Mouse (Mus musculus) limb, embryonic 15.5 days (tissue): ENCODE data around the gene Sec31a. TPM values are rescaled to one million over a fixed set of nuclear protein-coding genes. Genes with fewer than 3 reads are reported as not detected.

Experiments used
- ATAC-seq: fragments of 200-750 bp; cut with Nextera tagmentation; 2 replicates; pipeline ENCODE4 v1.8.0; 2017; ENCODE audit warnings: low read depth, moderate TSS enrichment; ENCODE audit not compliant: insufficient number of reproducible peaks, low FRiP score, low TSS enrichment
- H3K27ac ChIP-seq: fragments of 300-500 bp; sonication (generic); 2 replicates; pipeline ENCODE4 v1.5.1; 2015; ENCODE audit warnings: moderate library complexity, mild to moderate bottlenecking, inconsistent platforms
- H3K27me3 ChIP-seq: fragments of 300-500 bp; sonication (generic); 2 replicates; pipeline ENCODE4 v1.6.1; 2015; ENCODE audit warnings: inconsistent platforms
- H3K36me3 ChIP-seq: fragments of 300-500 bp; sonication (generic); 2 replicates; pipeline ENCODE4 v1.6.1; 2015; ENCODE audit warnings: inconsistent platforms
- H3K4me1 ChIP-seq: fragments of 300-500 bp; sonication (generic); 2 replicates; pipeline ENCODE4 v1.6.1; 2015; ENCODE audit warnings: inconsistent platforms
- H3K4me2 ChIP-seq: fragments of 300-500 bp; sonication (generic); 2 replicates; pipeline ENCODE4 v1.6.1; 2015; ENCODE audit warnings: mild to moderate bottlenecking, inconsistent platforms
- H3K4me3 ChIP-seq: fragments of 300-500 bp; sonication (generic); 2 replicates; pipeline ENCODE4 v1.5.1; 2015; ENCODE audit warnings: mild to moderate bottlenecking, inconsistent platforms
- H3K9ac ChIP-seq: fragments of 300-500 bp; sonication (generic); 2 replicates; pipeline ENCODE4 v1.6.1; 2015; ENCODE audit warnings: inconsistent platforms
- H3K9me3 ChIP-seq: fragments of 300-500 bp; sonication (generic); 2 replicates; pipeline ENCODE4 v1.6.1; 2016; ENCODE audit warnings: inconsistent platforms
- WGBS: fragments of 180-500 bp; shearing (Covaris S2); methylation state at CpG from one replicate; pipeline ENCODE4 v1.1.7; 2015; 5-methylcytosine and 5-hydroxymethylcytosine counted together
- polyA plus RNA-seq: library from polyadenylated mRNA; unstranded; fragments of >200 nt; fragmentation: Nextera tagmentation; extraction: Ambion mirVana; gene quantifications from 2 replicates; pipeline ENCODE4 v1.2.1, GENCODE M21; 2015

Sec31a gene
- polyA plus RNA-seq, 1 experiment from 2014 or later, result 266 TPM

GRCm38 (mm10) chr5:100393681-100394080 lies 22.4 kb downstream of the Sec31a start:
- Histone ChIP-seq H3K36me3 (peaks cover 96% of the 10 kb centered on the region), H3K9me3 (no peaks in the 10 kb centered on the region), H3K9ac (no peak overlapping the region), H3K27ac (no peak overlapping the region), H3K4me3 (no peak overlapping the region), H3K27me3 (no peaks in the 10 kb centered on the region), H3K4me2 (no peak overlapping the region), H3K4me1 (peaks cover 5% of the 10 kb centered on the region; the same call in 1 of the 2 replicates)
- WGBS, result 71% methylated on average over 3 of the region's 3 CpGs
- ATAC-seq, result no peak

- 90% methylated on average over 20 of the region's 20 CpGs for WGBS
- no peaks in the 10 kb centered on the region for H3K27me3 ChIP-seq
- no peak overlapping the region for H3K9ac ChIP-seq
- H3K4me2 ChIP-seq, result no peak overlapping the region
- H3K9me3 ChIP-seq, result no peaks in the 10 kb centered on the region
- peaks cover 5% of the 10 kb centered on the region; the same call in 1 of the 2 replicates for H3K4me1 ChIP-seq
- no peak overlapping the region for H3K4me3 ChIP-seq
- peaks cover 92% of the 10 kb centered on the region for H3K36me3 ChIP-seq
- ATAC-seq, result no peak
- no peak overlapping the region for H3K27ac ChIP-seq
Measured at GRCm38 (mm10) chr5:100392436-100392955, 23.5 kb downstream of the Sec31a start.

GRCm38 (mm10) chr5:100383782-100384510 lies 32.1 kb downstream of the Sec31a start:
- ATAC-seq, result no peak
- Histone ChIP-seq H3K4me3 (no peak overlapping the region), H3K4me2 (no peak overlapping the region), H3K9me3 (no peaks in the 10 kb centered on the region), H3K36me3 (peaks cover 91% of the 10 kb centered on the region), H3K27ac (no peak overlapping the region), H3K9ac (no peak overlapping the region), H3K4me1 (no peaks in the 10 kb centered on the region), H3K27me3 (no peaks in the 10 kb centered on the region)
- 95% methylated on average over 18 of the region's 18 CpGs for WGBS

- ATAC-seq, result no peak
- WGBS, result 96% methylated on average over 7 of the region's 7 CpGs
- no peak overlapping the region for H3K9ac ChIP-seq
- no peak overlapping the region for H3K27ac ChIP-seq
- no peaks in the 10 kb centered on the region for H3K27me3 ChIP-seq
- no peak overlapping the region for H3K4me3 ChIP-seq
- H3K4me2 ChIP-seq, result no peak overlapping the region
- H3K4me1 ChIP-seq, result no peaks in the 10 kb centered on the region
- H3K9me3 ChIP-seq, result no peaks in the 10 kb centered on the region
- H3K36me3 ChIP-seq, result peaks cover 98% of the 10 kb centered on the region
Measured at GRCm38 (mm10) chr5:100381094-100381493, 34.9 kb downstream of the Sec31a start.

GRCm38 (mm10) chr5:100380277-100380676 lies 35.8 kb downstream of the Sec31a start:
- no peak for ATAC-seq
- Histone ChIP-seq H3K27me3 (no peaks in the 10 kb centered on the region), H3K36me3 (peaks cover 98% of the 10 kb centered on the region), H3K4me1 (no peaks in the 10 kb centered on the region), H3K4me3 (no peak overlapping the region), H3K4me2 (no peak overlapping the region), H3K9ac (no peak overlapping the region), H3K9me3 (no peaks in the 10 kb centered on the region), H3K27ac (no peak overlapping the region)
- WGBS, result 92% methylated on average over 5 of the region's 5 CpGs

- Histone ChIP-seq H3K9me3 (no peaks in the 10 kb centered on the region), H3K4me1 (no peaks in the 10 kb centered on the region), H3K27ac (no peak overlapping the region), H3K4me3 (no peak overlapping the region), H3K9ac (no peak overlapping the region), H3K36me3 (peaks cover 99% of the 10 kb centered on the region), H3K4me2 (no peak overlapping the region), H3K27me3 (no peaks in the 10 kb centered on the region)
- no peak for ATAC-seq
- 93% methylated on average over 2 of the region's 2 CpGs for WGBS
Measured at GRCm38 (mm10) chr5:100378981-100379380, 37.1 kb downstream of the Sec31a start.

GRCm38 (mm10) chr5:100378211-100378610 lies 37.8 kb downstream of the Sec31a start:
- no peak for ATAC-seq
- Histone ChIP-seq H3K36me3 (peaks cover 99% of the 10 kb centered on the region), H3K4me2 (no peak overlapping the region), H3K9me3 (no peaks in the 10 kb centered on the region), H3K4me1 (no peaks in the 10 kb centered on the region), H3K27me3 (no peaks in the 10 kb centered on the region), H3K27ac (no peak overlapping the region), H3K9ac (no peak overlapping the region), H3K4me3 (no peak overlapping the region)
- 91% methylated on average over 5 of the region's 5 CpGs for WGBS

GRCm38 (mm10) chr5:100377376-100377775 lies 38.7 kb downstream of the Sec31a start:
- Histone ChIP-seq H3K4me3 (no peak overlapping the region), H3K9ac (no peak overlapping the region), H3K4me1 (no peaks in the 10 kb centered on the region), H3K27ac (no peak overlapping the region), H3K9me3 (no peaks in the 10 kb centered on the region), H3K27me3 (no peaks in the 10 kb centered on the region), H3K4me2 (no peak overlapping the region), H3K36me3 (peaks cover 98% of the 10 kb centered on the region)
- 67% methylated on average over 2 of the region's 2 CpGs for WGBS
- no peak for ATAC-seq

GRCm38 (mm10) chr5:100374703-100375102 lies 41.3 kb downstream of the Sec31a start:
- 96% methylated on average over 2 of the region's 2 CpGs for WGBS
- H3K4me1 ChIP-seq, result no peaks in the 10 kb centered on the region
- no peak overlapping the region for H3K4me3 ChIP-seq
- no peak overlapping the region for H3K27ac ChIP-seq
- ATAC-seq, result no peak
- peaks cover 95% of the 10 kb centered on the region for H3K36me3 ChIP-seq
- no peaks in the 10 kb centered on the region for H3K9me3 ChIP-seq
- H3K4me2 ChIP-seq, result no peak overlapping the region
- H3K27me3 ChIP-seq, result no peaks in the 10 kb centered on the region
- no peak overlapping the region for H3K9ac ChIP-seq

GRCm38 (mm10) chr5:100373952-100374351 lies 42.1 kb downstream of the Sec31a start:
- no peak overlapping the region for H3K27ac ChIP-seq
- H3K9ac ChIP-seq, result no peak overlapping the region
- peaks cover 92% of the 10 kb centered on the region for H3K36me3 ChIP-seq
- no peak overlapping the region for H3K4me2 ChIP-seq
- ATAC-seq, result no peak
- H3K27me3 ChIP-seq, result no peaks in the 10 kb centered on the region
- H3K4me1 ChIP-seq, result no peaks in the 10 kb centered on the region
- no peaks in the 10 kb centered on the region for H3K9me3 ChIP-seq
- no peak overlapping the region for H3K4me3 ChIP-seq
- 51% methylated on average over 5 of the region's 5 CpGs for WGBS

GRCm38 (mm10) chr5:100370919-100371318 lies 45.1 kb downstream of the Sec31a start:
- Histone ChIP-seq H3K9ac (no peak overlapping the region), H3K36me3 (peaks cover 92% of the 10 kb centered on the region), H3K4me2 (no peak overlapping the region), H3K27me3 (no peaks in the 10 kb centered on the region), H3K4me3 (no peak overlapping the region), H3K4me1 (no peaks in the 10 kb centered on the region), H3K27ac (no peak overlapping the region), H3K9me3 (no peaks in the 10 kb centered on the region)
- 61% methylated on average over 1 of the region's 1 CpGs for WGBS
- ATAC-seq, result no peak

- Histone ChIP-seq H3K4me2 (no peak overlapping the region), H3K36me3 (peaks cover 91% of the 10 kb centered on the region), H3K27me3 (no peaks in the 10 kb centered on the region), H3K4me3 (no peak overlapping the region), H3K27ac (no peak overlapping the region), H3K9ac (no peak overlapping the region), H3K9me3 (no peaks in the 10 kb centered on the region), H3K4me1 (no peaks in the 10 kb centered on the region)
- WGBS, result 87% methylated on average over 11 of the region's 11 CpGs
- 0 out of 2 replicates have a peak, but pooled peaks have one; percentile 20 for ATAC-seq
Measured at GRCm38 (mm10) chr5:100369825-100370459, 46.1 kb downstream of the Sec31a start.
